Mouse (Mus musculus) erythroid progenitor cell, adult 5-6 weeks (primary cell): Measurements from ENCODE around the gene Eps8l1. TPM values are rescaled to one million over a fixed set of nuclear protein-coding genes. Genes with fewer than 3 reads are reported as not detected.
A peak's percentile ranks its signal among the peaks of the same experiment; 100 is the strongest.

Experiments
- ATAC-seq: replicated peaks from 2 replicates; pipeline ENCODE4 v1.8.0; 2016; ENCODE audit warnings: moderate number of reproducible peaks, mild to moderate bottlenecking, moderate TSS enrichment, inconsistent platforms; ENCODE audit not compliant: poor library complexity, low FRiP score, severe bottlenecking
- total RNA-seq, 2 experiments: library from RNA; stranded (forward) in 1 of 2; stranded (reverse) in 1 of 2; fragments of 150-400 nt in 1 of 2; fragments of 186-747, 209-891 nt in 1 of 2; gene quantifications; 2 replicates each; pipeline versions ENCODE4 v1.2.3 to v1.2.4; 2015 to 2017; ENCODE audit warnings: low replicate concordance in 2 of 2

Eps8l1 gene
- total RNA-seq, 2 experiments from 2014 or later = 2.9 to 11.2 TPM

DNA sequence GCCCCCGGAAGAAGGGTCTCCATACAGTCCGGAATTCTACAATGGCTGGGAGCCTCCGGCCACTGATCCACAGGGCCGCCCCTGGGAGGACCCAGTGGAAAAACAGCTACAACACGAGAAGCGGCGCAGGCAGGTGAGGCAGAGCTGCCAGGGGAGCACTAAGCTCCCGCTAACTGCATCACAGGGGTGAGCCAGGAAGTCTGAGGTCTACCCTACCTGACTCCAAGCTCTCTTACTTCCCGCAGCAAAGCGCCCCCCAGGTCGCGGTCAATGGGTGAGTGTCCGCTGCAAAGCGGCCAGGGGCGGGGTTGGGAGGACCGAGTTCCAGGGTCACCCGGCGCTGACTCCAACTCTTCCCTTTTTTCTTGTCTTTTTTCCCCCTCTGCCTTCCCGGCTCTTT lies 13.5 kb downstream of the Eps8l1 start:
- no peak for ATAC-seq

DNA sequence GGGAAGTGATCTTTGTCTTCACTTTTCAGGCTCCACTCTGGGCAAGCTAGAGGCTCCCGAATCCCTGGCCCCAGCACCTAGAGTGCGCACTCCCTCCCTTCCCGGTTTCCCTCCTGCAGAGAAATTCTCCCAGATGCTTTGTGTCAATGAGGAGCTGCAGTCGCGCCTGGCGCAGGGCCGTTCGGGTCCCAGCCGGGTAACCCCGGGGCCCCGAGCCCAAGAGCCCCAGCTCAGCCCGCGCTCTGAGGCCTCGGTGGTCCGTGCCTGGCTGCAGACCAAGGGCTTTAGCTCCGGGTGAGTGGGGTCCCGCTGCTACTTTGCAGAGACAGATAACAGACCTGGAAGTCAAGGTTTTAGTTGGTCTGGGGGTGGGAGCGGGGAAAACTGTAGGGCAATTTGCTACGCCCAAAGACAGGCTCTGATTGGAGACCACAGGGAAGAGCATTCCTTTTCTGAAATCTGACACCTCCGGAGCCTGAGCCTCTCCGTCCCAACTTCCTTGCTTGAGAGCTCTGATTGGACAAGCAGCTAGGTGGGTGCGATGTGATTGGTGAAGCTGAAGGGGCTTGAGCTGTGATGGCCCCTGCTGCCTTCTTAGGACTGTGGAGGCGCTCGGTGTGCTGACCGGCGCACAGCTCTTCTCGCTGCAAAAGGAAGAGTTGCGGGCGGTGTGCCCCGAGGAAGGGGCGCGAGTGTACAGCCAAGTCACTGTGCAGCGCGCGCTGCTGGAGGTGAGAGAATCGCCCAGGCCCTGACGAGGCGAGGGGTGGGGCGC lies 17.7 kb downstream of the Eps8l1 start:
- ATAC-seq = no peak

GRCm38 (mm10) chr7:4478796-4479291 lies 18.4 kb downstream of the Eps8l1 start:
- ATAC-seq = no peak

DNA sequence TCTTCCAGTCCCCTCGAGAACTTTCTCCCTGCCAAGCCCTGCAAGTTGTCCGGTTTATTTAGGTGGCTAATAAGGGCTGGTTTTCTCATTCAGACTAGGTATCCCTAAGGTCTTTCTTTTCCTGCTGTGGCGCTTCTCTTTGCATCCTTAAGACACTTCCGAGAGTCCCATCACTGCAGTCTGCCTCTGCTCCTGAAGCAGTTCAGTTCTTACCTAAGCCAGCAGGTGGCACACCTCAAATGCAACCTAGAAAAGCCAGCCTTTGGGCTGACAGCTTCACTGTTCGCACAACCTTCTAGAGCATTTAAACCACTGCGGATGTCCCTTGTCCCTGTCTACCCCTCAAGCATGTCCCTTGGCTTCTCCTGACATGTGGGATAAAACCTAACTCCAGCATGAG lies 19.2 kb downstream of the Eps8l1 start:
- ATAC-seq = no peak

GRCm38 (mm10) chr7:4482281-4482680 lies 21.8 kb downstream of the Eps8l1 start:
- no peak; the same call in 1 of the 2 replicates for ATAC-seq

DNA sequence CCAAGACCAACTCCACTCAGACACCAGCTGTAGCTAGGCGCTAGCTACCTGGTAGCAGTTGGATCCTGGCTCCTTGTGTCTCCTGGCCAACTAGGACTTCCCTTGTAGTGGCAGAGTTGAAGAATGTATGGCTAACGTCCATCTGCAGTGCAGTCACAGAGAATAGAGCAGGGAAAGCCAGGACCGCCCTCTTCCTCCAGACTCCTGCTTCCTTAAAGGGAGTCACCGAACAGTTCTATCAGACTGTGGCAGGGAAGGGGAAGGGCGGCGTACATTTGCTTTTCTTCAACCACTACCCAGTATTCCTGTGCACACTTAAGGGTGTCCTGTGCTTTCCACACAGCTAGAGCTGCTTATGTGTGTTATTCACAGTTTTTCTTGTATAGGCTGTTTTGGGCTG lies 30.8 kb downstream of the Eps8l1 start:
- no peak for ATAC-seq

GRCm38 (mm10) chr7:4492284-4493224 lies 32.1 kb downstream of the Eps8l1 start:
- ATAC-seq = no peak

GRCm38 (mm10) chr7:4493991-4494390 lies 33.5 kb downstream of the Eps8l1 start:
- no peak for ATAC-seq

DNA sequence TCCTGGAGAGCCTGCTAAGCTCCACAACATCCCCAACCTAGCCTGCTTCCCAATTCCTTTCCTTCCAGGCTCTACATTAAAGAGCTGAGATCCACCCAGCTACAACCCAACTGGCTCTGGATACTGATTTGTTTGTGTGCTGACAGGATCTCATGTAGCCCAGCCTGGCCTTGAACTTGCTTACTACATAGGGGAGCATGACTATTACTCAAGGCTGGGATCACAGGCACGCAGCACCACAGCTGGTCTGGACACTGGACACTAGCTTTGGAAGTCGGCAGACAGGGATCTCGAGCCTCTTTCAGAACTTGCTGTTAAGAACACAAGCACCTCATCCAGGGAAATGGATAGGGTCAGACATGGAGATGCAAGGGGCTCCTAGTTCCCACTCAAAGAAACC lies 36.0 kb downstream of the Eps8l1 start:
- no peak for ATAC-seq

- ATAC-seq = no peak
Measured at GRCm38 (mm10) chr7:4497271-4497903, 36.9 kb downstream of the Eps8l1 start.

GRCm38 (mm10) chr7:4498251-4498650 lies 37.8 kb downstream of the Eps8l1 start:
- no peak for ATAC-seq

GRCm38 (mm10) chr7:4499034-4499433 lies 38.6 kb downstream of the Eps8l1 start:
- no peak for ATAC-seq

DNA sequence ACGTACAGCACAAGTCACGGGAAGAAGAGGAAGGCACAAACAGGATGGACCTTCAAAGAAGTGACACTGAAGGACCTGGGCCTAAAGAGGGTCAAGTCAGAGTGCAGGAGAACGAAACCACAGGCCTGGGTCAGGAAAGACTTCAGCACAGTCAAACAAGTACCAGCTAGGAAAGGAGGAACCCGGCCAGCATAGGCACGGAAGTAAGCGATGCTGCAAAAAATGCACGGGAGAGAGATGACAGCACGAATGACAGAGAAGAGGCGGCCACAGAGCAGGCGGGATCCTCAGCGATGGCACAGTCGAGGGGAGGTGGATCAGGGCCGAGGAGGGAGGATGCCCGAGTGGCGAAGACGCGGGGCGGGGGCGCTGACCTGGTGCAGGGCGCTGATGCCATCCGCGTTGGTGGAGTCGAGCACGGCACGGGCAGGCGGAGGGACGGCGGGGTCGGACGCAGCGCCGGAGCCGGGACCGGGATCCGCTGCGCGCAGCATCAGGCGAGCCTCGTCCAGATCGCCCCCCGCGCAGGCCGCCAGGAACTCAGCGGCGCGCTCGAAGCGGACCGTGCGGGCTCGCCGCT lies 40.5 kb downstream of the Eps8l1 start:
- ATAC-seq = peak; percentile 58

DNA sequence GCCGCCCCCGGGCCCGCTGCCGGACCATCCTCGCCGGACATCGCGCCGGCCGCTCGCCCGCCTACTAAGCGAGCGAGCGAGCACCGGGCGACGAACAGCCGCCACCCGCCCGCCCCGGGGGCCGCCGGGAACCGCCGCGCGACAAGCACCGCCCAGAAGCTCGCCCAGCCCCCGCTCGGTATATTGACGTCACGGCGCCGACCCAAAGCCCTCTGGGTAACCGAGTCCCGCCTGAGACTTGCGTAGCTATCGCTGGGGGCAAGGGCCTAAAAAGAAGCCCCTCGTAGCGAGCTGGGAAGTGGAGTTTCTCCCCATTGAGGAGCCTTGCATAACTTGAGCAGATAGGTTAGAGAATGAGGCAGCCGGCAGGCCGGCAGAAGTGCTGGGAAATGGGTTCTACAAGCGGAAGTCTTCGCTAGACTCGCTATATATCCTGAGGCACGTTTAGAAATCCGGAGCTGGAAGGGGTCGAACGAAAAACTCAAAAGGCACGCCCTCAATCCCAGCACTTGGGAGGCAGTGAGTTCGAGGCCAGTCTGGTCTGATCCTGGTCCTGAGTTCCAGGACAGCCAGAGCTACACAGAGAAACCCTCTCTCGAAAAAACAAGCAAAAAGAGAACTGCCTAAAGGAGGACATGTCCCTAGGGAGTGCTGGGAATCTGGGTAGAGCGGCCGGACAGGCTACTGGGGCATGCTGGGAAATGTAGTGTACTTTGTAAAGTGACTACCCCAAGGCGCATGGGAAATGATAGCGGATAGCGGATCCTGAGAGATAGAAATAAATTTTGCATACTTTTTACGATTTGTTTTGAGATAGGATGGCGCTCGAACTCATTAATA lies 41.3 kb downstream of the Eps8l1 start, which contains the start of gene Ppp1r12c:
Ppp1r12c (minus strand) TSS at position 123 of the 840 bp plus-strand sequence.
- ATAC-seq = peak; percentile 91

GRCm38 (mm10) chr7:4502421-4503090 lies 42.1 kb downstream of the Eps8l1 start:
- ATAC-seq = no peak

GRCm38 (mm10) chr7:4503100-4503499 lies 42.6 kb downstream of the Eps8l1 start:
- ATAC-seq = no peak

GRCm38 (mm10) chr7:4503858-4504257 lies 43.4 kb downstream of the Eps8l1 start:
- ATAC-seq = no peak

GRCm38 (mm10) chr7:4504646-4505435 lies 44.4 kb downstream of the Eps8l1 start:
- no peak for ATAC-seq
